Mouse (Mus musculus) testis, adult 2 months (tissue): ENCODE measurements around the gene Ptpn18.

Experiments used
- CTCF ChIP-seq: fragments of 200-500 bp; IDR thresholded peaks from 2 replicates; pipeline ENCODE4 v1.5.1; 2012; ENCODE audit warnings: low read depth, mild to moderate bottlenecking, inconsistent platforms, low read length, moderate library complexity; ENCODE audit not compliant: control insufficient read depth, insufficient read depth, insufficient replicate concordance
- POLR2A ChIP-seq: fragments of 200-500 bp; IDR thresholded peaks from 2 replicates; pipeline ENCODE4 v1.6.1; 2012; ENCODE audit warnings: low read depth, mild to moderate bottlenecking, inconsistent platforms, low read length, moderate library complexity; ENCODE audit not compliant: control insufficient read depth

- TF ChIP-seq CTCF = peak; percentile 58; the same call in 1 of the 2 replicates
- 0 out of 2 replicates have a peak, but pooled peaks have one; percentile 29 for TF ChIP-seq POLR2A
Measured at GRCm38 (mm10) chr1:34485461-34486188, 26.1 kb downstream of the Ptpn18 start.
